Mouse (Mus musculus) neural tube, embryonic 14.5 days (tissue): ENCODE data around the gene Gm9945. TPM values are rescaled to one million over a fixed set of nuclear protein-coding genes. Genes with fewer than 3 reads are reported as not detected.
A peak's percentile ranks its signal among the peaks of the same experiment; 100 is the strongest.

Experiments used
- ATAC-seq: fragments of 200-750 bp; cut with Nextera tagmentation; 2 replicates; pipeline ENCODE4 v1.8.0; 2017; ENCODE audit warnings: low read depth, mild to moderate bottlenecking, moderate TSS enrichment, moderate library complexity
- H3K27ac ChIP-seq: fragments of 300-500 bp; sonication (generic); 2 replicates; pipeline ENCODE4 v1.5.1; 2014; ENCODE audit warnings: low read depth, mild to moderate bottlenecking, control low read depth, low read length, moderate library complexity, mixed read lengths
- H3K27me3 ChIP-seq: fragments of 300-500 bp; sonication (generic); 2 replicates; pipeline ENCODE4 v1.6.1; 2014; ENCODE audit warnings: low read length; ENCODE audit not compliant: control insufficient read depth, insufficient read depth
- H3K36me3 ChIP-seq: fragments of 300-500 bp; sonication (generic); 2 replicates; pipeline ENCODE4 v1.6.1; 2014; ENCODE audit warnings: low read length, mixed read lengths; ENCODE audit not compliant: control insufficient read depth, insufficient read depth
- H3K4me1 ChIP-seq: fragments of 300-500 bp; sonication (generic); 2 replicates; pipeline ENCODE4 v1.6.1; 2014; ENCODE audit warnings: low read length; ENCODE audit not compliant: control insufficient read depth, insufficient read depth
- H3K4me2 ChIP-seq: fragments of 300-500 bp; sonication (generic); 2 replicates; pipeline ENCODE4 v1.6.1; 2014; ENCODE audit warnings: mild to moderate bottlenecking, low read depth, low read length, control low read depth
- H3K4me3 ChIP-seq: fragments of 300-500 bp; sonication (generic); 2 replicates; pipeline ENCODE4 v1.5.1; 2014; ENCODE audit warnings: low read depth, low read length, control low read depth, mixed read lengths
- H3K9ac ChIP-seq: fragments of 300-500 bp; sonication (generic); replicated peaks from 2 replicates; pipeline ENCODE4 v1.6.1; 2014; ENCODE audit warnings: low read depth, mild to moderate bottlenecking, control low read depth, low read length, mixed read lengths
- H3K9me3 ChIP-seq: fragments of 300-500 bp; sonication (generic); 2 replicates; pipeline ENCODE4 v1.6.1; 2016; ENCODE audit warnings: low read length; ENCODE audit not compliant: control insufficient read depth
- WGBS: fragments of 180-500 bp; shearing (Covaris S2); extraction: QIAGEN DNeasy Blood & Tissue Kit; methylation state at CpG from one replicate; pipeline ENCODE4 v1.1.7; 2014; 5-methylcytosine and 5-hydroxymethylcytosine counted together
- polyA plus RNA-seq: library from polyadenylated mRNA; unstranded; fragments of >200 nt; fragmentation: Nextera tagmentation; extraction: Ambion mirVana; gene quantifications from 2 replicates; pipeline ENCODE4 v1.2.1, GENCODE M21; 2014

Gene Gm9945
- polyA plus RNA-seq, 1 experiment from 2014 or later, result 0.23 TPM

DNA sequence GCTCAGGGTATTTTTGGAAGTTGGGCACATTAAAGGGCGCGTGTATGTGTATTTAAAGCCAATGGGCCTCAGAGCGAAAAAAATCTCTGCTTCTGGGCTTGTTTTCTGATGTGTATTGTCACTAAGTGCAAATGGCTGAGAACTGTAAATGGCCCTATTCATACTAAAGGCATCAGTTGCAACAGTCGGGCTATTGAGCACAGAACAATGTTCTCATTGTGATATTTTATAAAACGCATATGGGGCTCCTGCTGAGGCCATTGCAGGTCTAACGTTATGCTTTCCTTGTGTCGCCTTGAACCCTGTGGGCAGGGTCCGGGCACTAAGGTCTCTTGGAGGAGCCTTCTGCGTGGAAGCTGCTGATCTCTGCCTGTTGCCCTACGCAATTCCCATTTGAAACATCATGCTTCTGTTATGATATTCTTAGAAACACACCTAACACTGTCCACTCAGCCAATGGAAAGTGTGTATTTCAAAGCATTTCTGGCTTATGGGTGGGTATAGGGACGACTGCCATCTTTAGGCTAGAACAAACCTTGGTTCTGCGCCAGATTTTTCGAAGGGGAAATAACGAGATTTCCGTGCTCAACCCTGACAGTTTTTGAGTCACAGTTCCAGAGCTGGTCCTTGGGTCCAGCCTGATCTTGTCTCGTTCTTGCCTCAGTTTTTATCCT lies 10.5 kb upstream of the Gm9945 start:
- Histone ChIP-seq H3K4me3 (no peak overlapping the region), H3K27me3 (peaks cover 16% of the 10 kb centered on the region), H3K9me3 (no peaks in the 10 kb centered on the region), H3K9ac (no peak overlapping the region), H3K36me3 (no peaks in the 10 kb centered on the region), H3K4me2 (peak overlapping the region; percentile 23; the same call in 1 of the 2 replicates), H3K4me1 (peaks cover 10% of the 10 kb centered on the region), H3K27ac (no peak overlapping the region)
- WGBS, result 25% methylated on average over 16 of the region's 16 CpGs
- ATAC-seq, result no peak

GRCm38 (mm10) chr11:53469968-53470695 lies 9.8 kb upstream of the Gm9945 start, which contains the start of gene Gm9837:
TSS of gene Gm9837 (minus strand) at chr11:53470479.
- H3K36me3 ChIP-seq, result no peaks in the 10 kb centered on the region
- peaks cover 10% of the 10 kb centered on the region for H3K4me1 ChIP-seq
- 3% methylated on average over 29 of the region's 29 CpGs for WGBS
- no peaks in the 10 kb centered on the region for H3K9me3 ChIP-seq
- H3K4me2 ChIP-seq, result peak within 1 kb of the TSS; percentile 43
- peak; percentile 87 for ATAC-seq
- H3K9ac ChIP-seq, result peak within 1 kb of the TSS; percentile 16; the same call in 1 of the 2 replicates
- 0 out of 2 replicates have a peak within 1 kb of the TSS, but pooled peaks have one; percentile 39 for H3K27ac ChIP-seq
- peak within 1 kb of the TSS; percentile 15 for H3K4me3 ChIP-seq
- H3K27me3 ChIP-seq, result peaks cover 9% of the 10 kb centered on the region

GRCm38 (mm10) chr11:53472709-53473108 lies 7.3 kb upstream of the Gm9945 start:
- ATAC-seq, result no peak
- H3K36me3 ChIP-seq, result no peaks in the 10 kb centered on the region
- H3K27me3 ChIP-seq, result peaks cover 4% of the 10 kb centered on the region; the same call in 1 of the 2 replicates
- H3K4me3 ChIP-seq, result no peak overlapping the region
- H3K27ac ChIP-seq, result no peak overlapping the region
- H3K9ac ChIP-seq, result no peak overlapping the region
- H3K4me1 ChIP-seq, result peaks cover 15% of the 10 kb centered on the region
- no peak overlapping the region for H3K4me2 ChIP-seq
- no peaks in the 10 kb centered on the region for H3K9me3 ChIP-seq
- 92% methylated on average over 3 of the region's 3 CpGs for WGBS

DNA sequence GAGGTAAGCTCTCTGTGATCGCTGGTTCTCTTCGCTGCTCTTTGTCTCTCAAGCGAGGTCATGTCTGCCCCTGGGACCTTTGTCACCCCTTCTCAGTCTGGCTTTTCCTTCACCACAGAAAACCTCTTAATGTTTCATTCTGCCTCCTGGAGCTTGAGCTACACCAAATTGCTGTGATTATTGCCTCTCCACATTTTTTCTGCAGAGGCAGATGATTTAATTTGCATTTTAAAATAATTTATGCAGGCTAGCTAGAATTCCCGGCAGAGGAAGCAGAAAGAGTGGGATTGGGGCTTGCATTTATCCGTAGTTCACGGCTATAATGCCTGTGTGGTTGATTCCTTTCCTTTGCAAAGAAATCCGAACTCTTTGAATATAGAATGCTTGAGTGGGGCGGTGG lies 4.3 kb upstream of the Gm9945 start:
- no peak overlapping the region for H3K27ac ChIP-seq
- peaks cover 26% of the 10 kb centered on the region for H3K4me1 ChIP-seq
- peak overlapping the region; percentile 36; the same call in 1 of the 2 replicates for H3K4me2 ChIP-seq
- 11% methylated on average over 8 of the region's 8 CpGs for WGBS
- no peak overlapping the region for H3K9ac ChIP-seq
- H3K4me3 ChIP-seq, result no peak overlapping the region
- peaks cover 27% of the 10 kb centered on the region for H3K27me3 ChIP-seq
- ATAC-seq, result no peak
- no peaks in the 10 kb centered on the region for H3K9me3 ChIP-seq
- H3K36me3 ChIP-seq, result no peaks in the 10 kb centered on the region

DNA sequence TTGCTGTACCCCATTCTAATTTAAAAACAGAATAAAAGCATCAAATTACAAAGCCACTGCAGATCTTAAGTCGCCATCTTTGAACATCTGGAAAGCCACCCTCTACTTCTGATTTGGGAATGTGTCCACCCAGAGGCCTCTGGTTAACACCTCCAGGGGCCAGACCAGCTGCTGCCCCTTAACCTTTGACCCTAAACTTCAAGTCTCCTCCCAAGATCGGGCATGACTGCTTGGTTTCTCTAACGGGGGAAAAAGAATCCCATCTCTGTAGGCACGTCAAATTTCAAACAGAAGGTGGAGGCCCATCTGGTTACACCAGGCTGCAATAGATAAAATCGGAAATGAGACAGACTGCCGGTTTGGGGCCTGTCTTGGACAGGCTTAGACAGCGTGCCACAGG lies 2.1 kb upstream of the Gm9945 start:
- Histone ChIP-seq H3K9me3 (no peaks in the 10 kb centered on the region), H3K9ac (no peak overlapping the region), H3K4me3 (no peak overlapping the region), H3K4me2 (no peak overlapping the region), H3K27me3 (peaks cover 33% of the 10 kb centered on the region), H3K4me1 (peaks cover 24% of the 10 kb centered on the region), H3K27ac (no peak overlapping the region), H3K36me3 (no peaks in the 10 kb centered on the region)
- 44% methylated on average over 7 of the region's 7 CpGs for WGBS
- ATAC-seq, result no peak

DNA sequence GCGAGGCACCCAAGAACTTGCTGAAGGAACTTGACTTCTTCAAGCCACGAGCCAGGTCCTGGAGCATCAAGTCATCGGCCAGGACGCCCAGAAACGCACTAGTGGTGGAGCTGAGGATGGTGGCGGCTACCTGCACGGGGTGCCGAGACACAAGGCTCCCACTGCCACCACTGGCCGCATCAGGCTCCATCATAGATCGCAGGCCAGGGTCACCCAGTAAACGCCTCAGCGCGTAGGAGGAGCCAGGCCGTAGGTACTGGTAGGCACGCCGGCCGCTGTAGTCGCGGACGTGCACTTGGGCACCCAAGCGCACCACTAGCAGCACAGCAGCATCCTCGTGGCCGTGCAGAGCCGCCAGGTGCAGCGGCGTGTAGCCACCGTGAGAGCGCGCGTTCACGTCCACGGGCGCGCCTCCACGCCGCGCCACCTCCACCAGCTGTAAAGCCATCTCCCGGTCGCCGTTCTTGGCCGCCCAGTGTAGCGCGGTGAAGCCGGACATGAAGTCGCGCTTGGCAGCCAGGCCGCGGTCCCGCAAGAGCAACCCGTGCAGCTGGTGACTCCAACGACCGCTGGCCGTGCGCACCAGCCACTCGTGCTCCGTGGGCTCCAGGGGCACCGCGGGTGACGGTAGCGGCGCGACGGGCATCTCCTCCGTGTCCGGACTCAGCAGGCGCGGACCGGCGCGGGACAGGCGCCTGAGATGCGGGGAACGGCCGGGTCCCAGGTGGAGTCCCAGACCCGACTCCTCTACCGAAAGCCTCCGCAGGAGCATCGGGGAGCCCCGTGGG lies 1.4 kb upstream of the Gm9945 start:
- peak; percentile 55 for ATAC-seq
- Histone ChIP-seq H3K27me3 (peaks cover 33% of the 10 kb centered on the region), H3K9ac (peak overlapping the region; percentile 8; the same call in 1 of the 2 replicates), H3K4me1 (peaks cover 24% of the 10 kb centered on the region), H3K9me3 (no peaks in the 10 kb centered on the region), H3K27ac (no peak overlapping the region), H3K4me2 (peak overlapping the region; percentile 77), H3K4me3 (peak overlapping the region; percentile 41), H3K36me3 (no peaks in the 10 kb centered on the region)
- WGBS, result 5% methylated on average over 75 of the region's 79 CpGs

DNA sequence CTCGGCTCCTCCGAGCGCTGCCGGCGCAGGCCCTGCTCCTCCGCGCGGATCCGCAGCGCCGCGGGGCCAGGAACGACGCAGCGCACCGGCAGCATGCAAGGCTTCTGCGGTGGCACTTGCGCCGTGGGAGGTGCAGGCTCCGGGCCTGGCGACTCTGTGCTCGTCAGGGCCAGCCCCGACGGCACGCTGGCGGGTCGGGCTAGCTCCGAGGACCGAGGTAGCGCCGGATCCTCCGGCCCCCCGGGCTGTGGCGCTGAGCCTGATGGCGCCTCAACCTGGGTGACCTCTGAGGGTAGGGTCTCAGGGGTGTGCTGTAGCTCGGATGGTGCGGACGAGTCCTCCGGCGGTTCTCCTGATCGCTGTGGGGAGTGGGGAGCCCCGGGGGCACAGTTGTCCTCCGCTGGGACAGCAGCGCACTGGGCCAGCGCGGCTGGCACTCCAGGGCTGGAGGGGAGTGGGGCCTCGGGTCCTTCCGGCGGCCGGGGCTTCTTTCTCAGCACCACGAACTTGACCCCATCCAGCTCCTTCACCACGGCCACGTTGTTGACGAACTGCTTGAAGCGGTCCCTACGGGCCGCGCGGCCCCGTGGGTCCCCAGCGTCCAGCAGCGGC lies 689 bp upstream of the Gm9945 start:
- H3K36me3 ChIP-seq, result no peaks in the 10 kb centered on the region
- H3K27me3 ChIP-seq, result peaks cover 33% of the 10 kb centered on the region
- 1% methylated on average over 62 of the region's 62 CpGs for WGBS
- no peaks in the 10 kb centered on the region for H3K9me3 ChIP-seq
- H3K27ac ChIP-seq, result no peak overlapping the region
- H3K4me2 ChIP-seq, result peak overlapping the region; percentile 77
- peak overlapping the region; percentile 41 for H3K4me3 ChIP-seq
- peak; percentile 32 for ATAC-seq
- peaks cover 24% of the 10 kb centered on the region for H3K4me1 ChIP-seq
- peak overlapping the region; percentile 52 for H3K9ac ChIP-seq

GRCm38 (mm10) chr11:53481088-53481730 lies 1.2 kb downstream of the Gm9945 start:
- Histone ChIP-seq H3K4me3 (no peak overlapping the region), H3K36me3 (no peaks in the 10 kb centered on the region), H3K9ac (no peak overlapping the region), H3K27ac (no peak overlapping the region), H3K4me1 (peaks cover 17% of the 10 kb centered on the region), H3K27me3 (peaks cover 34% of the 10 kb centered on the region), H3K9me3 (no peaks in the 10 kb centered on the region), H3K4me2 (no peak overlapping the region)
- no peak for ATAC-seq
- WGBS, result 78% methylated on average over 4 of the region's 4 CpGs
